Mouse (Mus musculus) splenic B cell, adult 2 months (primary cell): Measurements from ENCODE around the gene Eid2.
"Not testable (repeated sequence)": the region's sequence is repeated elsewhere in the genome, so short reads cannot be mapped to it uniquely, and the experiment has no call there.

Experiments
- DNase-seq: peaks from one replicate; pipeline ENCODE4 v3.0.0-alpha.2; 2011; ENCODE audit warnings: low read depth, low spot score
- H3K27me3 ChIP-seq: 2 replicates; pipeline ENCODE4 v1.6.1; 2012; ENCODE audit warnings: mild to moderate bottlenecking, low read length, moderate library complexity, mixed read lengths; ENCODE audit not compliant: control insufficient read depth, poor library complexity, insufficient read depth, severe bottlenecking
- H3K36me3 ChIP-seq: 2 replicates; pipeline ENCODE4 v1.6.1; 2012; ENCODE audit warnings: mild to moderate bottlenecking, low read length, moderate library complexity, mixed read lengths; ENCODE audit not compliant: control insufficient read depth, poor library complexity, insufficient read depth, severe bottlenecking

The Eid2 gene

GRCm38 (mm10) chr7:28267129-28268041, at the start of gene Eid2:
Gene Eid2 (plus strand): TSS chr7:28267881.
- DNase-seq: no peak
- Histone ChIP-seq H3K36me3 (no peaks in the 10 kb centered on the region), H3K27me3 (no peaks in the 10 kb centered on the region; the same call in 1 of the 2 replicates)

- H3K27me3 ChIP-seq, DNase-seq, H3K36me3 ChIP-seq: not testable (repeated sequence)
These were observed 48.5 kb upstream of the Eid2 start for GRCm38 (mm10) chr7:28218951-28219740.

- not testable (repeated sequence) for DNase-seq, H3K36me3 ChIP-seq, H3K27me3 ChIP-seq
These were observed 40.8 kb upstream of the Eid2 start for GRCm38 (mm10) chr7:28226836-28227235.

- not testable (repeated sequence) for H3K27me3 ChIP-seq, DNase-seq, H3K36me3 ChIP-seq
These were observed 40.3 kb upstream of the Eid2 start for GRCm38 (mm10) chr7:28227421-28227820.

- not testable (repeated sequence) for H3K36me3 ChIP-seq, DNase-seq, H3K27me3 ChIP-seq
These were observed 23.7 kb upstream of the Eid2 start for GRCm38 (mm10) chr7:28243943-28244342.

- Histone ChIP-seq H3K27me3 (no peaks in the 10 kb centered on the region), H3K36me3 (no peaks in the 10 kb centered on the region)
- no peak for DNase-seq
These were observed 18.7 kb upstream of the Eid2 start for GRCm38 (mm10) chr7:28248957-28249356.

- no peaks in the 10 kb centered on the region for H3K27me3 ChIP-seq
- H3K36me3 ChIP-seq: no peaks in the 10 kb centered on the region
- no peak for DNase-seq
These were observed 15.7 kb upstream of the Eid2 start for GRCm38 (mm10) chr7:28251976-28252375.

GRCm38 (mm10) chr7:28254591-28254990, 13.1 kb upstream of the Eid2 start:
- DNase-seq: no peak
- Histone ChIP-seq H3K36me3 (no peaks in the 10 kb centered on the region), H3K27me3 (no peaks in the 10 kb centered on the region)

- no peaks in the 10 kb centered on the region for H3K27me3 ChIP-seq
- no peaks in the 10 kb centered on the region for H3K36me3 ChIP-seq
- DNase-seq: peak; percentile 24
These were observed 12.2 kb upstream of the Eid2 start for GRCm38 (mm10) chr7:28255476-28255875.

- no peak for DNase-seq
- no peaks in the 10 kb centered on the region for H3K27me3 ChIP-seq
- H3K36me3 ChIP-seq: no peaks in the 10 kb centered on the region
These were observed 4.8 kb upstream of the Eid2 start for GRCm38 (mm10) chr7:28262861-28263260.

GRCm38 (mm10) chr7:28263786-28264185, 3.9 kb upstream of the Eid2 start:
- Histone ChIP-seq H3K27me3 (no peaks in the 10 kb centered on the region; the same call in 1 of the 2 replicates), H3K36me3 (no peaks in the 10 kb centered on the region)
- DNase-seq: peak; percentile 56

- Histone ChIP-seq H3K27me3 (no peaks in the 10 kb centered on the region; the same call in 1 of the 2 replicates), H3K36me3 (no peaks in the 10 kb centered on the region)
- no peak for DNase-seq
These were observed 2.3 kb upstream of the Eid2 start for GRCm38 (mm10) chr7:28265391-28265790.

GRCm38 (mm10) chr7:28268042-28268531, 406 bp downstream of the Eid2 start:
- H3K36me3 ChIP-seq: no peaks in the 10 kb centered on the region
- no peak for DNase-seq
- no peaks in the 10 kb centered on the region; the same call in 1 of the 2 replicates for H3K27me3 ChIP-seq

GRCm38 (mm10) chr7:28268576-28268975, 895 bp downstream of the Eid2 start:
- Histone ChIP-seq H3K36me3 (no peaks in the 10 kb centered on the region), H3K27me3 (no peaks in the 10 kb centered on the region; the same call in 1 of the 2 replicates)
- DNase-seq: no peak

- no peaks in the 10 kb centered on the region for H3K36me3 ChIP-seq
- no peak for DNase-seq
- no peaks in the 10 kb centered on the region; the same call in 1 of the 2 replicates for H3K27me3 ChIP-seq
These were observed 1.7 kb downstream of the Eid2 start for GRCm38 (mm10) chr7:28269355-28269754.
